Mouse (Mus musculus): ENCODE data around the gene Pla2g1b. TPM values are rescaled to one million over a fixed set of nuclear protein-coding genes. Genes with fewer than 3 reads are reported as not detected.

Pla2g1b gene
- polyA plus RNA-seq, 1 experiment from 2014 or later, result not detected

DNA sequence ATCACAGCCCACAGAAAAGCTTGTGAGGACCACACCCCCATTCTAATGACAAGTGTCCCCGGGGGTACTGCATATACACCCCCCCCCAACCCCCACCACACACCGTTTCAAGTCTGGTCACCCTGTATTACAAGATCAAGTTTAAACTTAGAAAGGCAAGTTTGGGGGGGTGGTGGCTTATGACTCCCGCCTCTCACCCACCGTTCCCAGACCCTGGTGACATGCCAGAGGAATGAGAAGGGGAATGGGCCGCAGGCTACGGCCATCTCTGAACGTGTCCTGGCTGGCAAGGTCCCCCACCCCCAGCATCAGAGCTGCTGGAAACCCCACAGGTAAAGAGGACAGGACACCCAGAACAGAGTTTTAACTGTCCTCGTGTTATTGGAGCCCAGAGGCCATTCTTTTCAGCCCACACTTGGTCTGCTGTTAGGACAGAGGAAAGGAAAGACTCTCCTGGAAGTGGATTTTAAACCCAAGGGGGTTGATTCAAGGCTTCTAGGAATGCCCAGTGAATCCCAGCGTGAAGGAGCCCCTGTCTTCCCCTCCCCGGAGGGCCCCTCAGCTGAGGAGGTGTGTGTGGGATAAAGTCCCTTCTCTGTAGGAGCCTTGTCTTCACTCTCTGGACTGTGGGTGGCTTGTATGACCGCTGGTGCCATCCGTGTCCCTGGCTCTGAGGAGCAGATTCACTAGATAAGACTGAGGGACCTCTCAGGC is 41.4 kb downstream of the Pla2g1b start:
- 6% methylated on average over 12 of the region's 12 CpGs for WGBS (ENCODE audit: insufficient replicate concordance)
- peak overlapping the region; percentile 95 for H3K4me2 ChIP-seq (ENCODE audit: low read depth, low read length)
- H3K27me3 ChIP-seq (ENCODE audit: insufficient read depth, low read length), result no peaks in the 10 kb centered on the region
- peak overlapping the region; percentile 76 for H3K27ac ChIP-seq (ENCODE audit: low read depth)
- peak overlapping the region; percentile 89 for H3K9ac ChIP-seq (replicated peaks)
- ATAC-seq (no peak), DNase-seq (no peak)
- H3K9me3 ChIP-seq (ENCODE audit: low read length), result peaks cover 2% of the 10 kb centered on the region; the same call in 1 of the 2 replicates
- H3K36me3 ChIP-seq (replicated peaks; ENCODE audit: insufficient read depth, low read length), result no peaks in the 10 kb centered on the region; the same call in 1 of the 2 replicates
- TF ChIP-seq CTCF (IDR thresholded peaks at IDR 0.05; ENCODE audit: low read depth) (no peak), EP300 (IDR thresholded peaks at IDR 0.05; ENCODE audit: low read depth) (no peak)
- H3K4me1 ChIP-seq (ENCODE audit: insufficient read depth), result peaks cover 39% of the 10 kb centered on the region
- H3K4me3 ChIP-seq (ENCODE audit: low read depth, low read length), result peak overlapping the region; percentile 79

DNA sequence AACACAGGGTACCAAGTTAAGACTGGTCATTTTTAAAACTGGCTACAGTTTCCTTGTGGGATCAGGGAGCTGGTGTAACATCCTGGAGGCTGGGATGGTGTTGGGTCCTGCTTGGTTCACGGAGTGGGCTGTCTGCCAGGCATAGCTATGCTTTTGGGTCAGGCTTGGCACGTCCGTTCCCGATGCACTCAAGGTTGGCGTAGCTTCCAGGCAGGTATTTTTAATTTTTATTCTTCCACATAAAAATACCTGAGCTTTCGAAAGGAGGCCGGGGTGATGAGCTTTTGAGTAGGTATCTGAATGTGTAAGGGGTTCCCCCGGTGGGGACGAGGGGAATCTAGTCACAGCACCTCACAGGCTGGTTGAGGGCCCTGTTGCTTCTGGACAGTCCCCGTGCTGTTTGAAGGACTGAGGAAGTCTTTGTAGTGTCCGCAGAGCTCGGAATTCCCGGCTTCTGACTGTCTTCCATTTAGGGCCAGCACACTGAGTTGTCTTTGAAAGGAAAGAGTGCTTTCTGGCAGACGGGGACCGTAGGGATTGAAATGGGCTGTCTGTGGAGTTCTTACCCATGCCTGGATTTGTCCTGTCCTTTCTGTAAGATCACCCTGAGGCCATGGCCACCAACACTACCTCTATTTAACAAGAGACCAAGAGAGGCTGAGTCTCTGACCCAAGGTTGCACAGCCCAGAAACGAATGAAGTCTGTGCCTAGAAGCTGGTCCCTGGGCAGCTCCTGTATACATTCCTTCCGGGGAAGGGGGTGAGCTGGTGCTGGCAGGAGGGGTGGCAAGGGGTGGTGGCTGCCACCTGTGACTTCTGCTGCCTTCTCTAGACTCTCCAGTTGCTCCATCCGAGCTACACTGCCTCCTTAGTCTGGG is 42.2 kb downstream of the Pla2g1b start:
- peak overlapping the region; percentile 89 for H3K9ac ChIP-seq (replicated peaks)
- TF ChIP-seq CTCF (IDR thresholded peaks at IDR 0.05; ENCODE audit: low read depth), result no peak
- no peak for TF ChIP-seq EP300 (IDR thresholded peaks at IDR 0.05; ENCODE audit: low read depth)
- WGBS (ENCODE audit: insufficient replicate concordance), result 38% methylated on average over 18 of the region's 18 CpGs
- peaks cover 2% of the 10 kb centered on the region; the same call in 1 of the 2 replicates for H3K9me3 ChIP-seq (ENCODE audit: low read length)
- peak overlapping the region; percentile 95 for H3K4me2 ChIP-seq (ENCODE audit: low read depth, low read length)
- DNase-seq, result no peak
- peak overlapping the region; percentile 76 for H3K27ac ChIP-seq (ENCODE audit: low read depth)
- peaks cover 40% of the 10 kb centered on the region for H3K4me1 ChIP-seq (ENCODE audit: insufficient read depth)
- H3K27me3 ChIP-seq (ENCODE audit: insufficient read depth, low read length), result no peaks in the 10 kb centered on the region
- no peak for ATAC-seq
- H3K36me3 ChIP-seq (replicated peaks; ENCODE audit: insufficient read depth, low read length), result peaks cover 6% of the 10 kb centered on the region; the same call in 1 of the 2 replicates
- H3K4me3 ChIP-seq (ENCODE audit: low read depth, low read length), result peak overlapping the region; percentile 79

DNA sequence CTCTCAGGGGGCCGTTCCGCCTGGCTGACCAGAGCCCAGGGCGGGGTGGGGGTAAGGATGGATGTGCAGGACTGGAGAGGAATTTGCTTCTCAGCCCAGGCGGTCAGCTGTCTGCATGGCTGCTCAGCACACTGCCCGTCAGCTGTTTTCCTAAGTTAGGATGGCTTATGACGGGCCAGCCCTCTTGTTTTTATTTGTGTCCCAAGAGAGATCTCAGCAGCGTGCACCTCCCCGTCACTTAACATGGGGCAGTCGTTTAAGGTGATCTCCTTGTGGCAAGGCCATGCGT is 42.7 kb downstream of the Pla2g1b start:
- Histone ChIP-seq H3K9me3 (ENCODE audit: low read length) (peaks cover 2% of the 10 kb centered on the region; the same call in 1 of the 2 replicates), H3K27ac (ENCODE audit: low read depth) (peak overlapping the region; percentile 76), H3K4me2 (ENCODE audit: low read depth, low read length) (peak overlapping the region; percentile 95), H3K27me3 (ENCODE audit: insufficient read depth, low read length) (no peaks in the 10 kb centered on the region), H3K9ac (replicated peaks) (peak overlapping the region; percentile 89), H3K36me3 (replicated peaks; ENCODE audit: insufficient read depth, low read length) (peaks cover 6% of the 10 kb centered on the region; the same call in 1 of the 2 replicates), H3K4me3 (ENCODE audit: low read depth, low read length) (peak overlapping the region; percentile 79), H3K4me1 (ENCODE audit: insufficient read depth) (peaks cover 45% of the 10 kb centered on the region)
- DNase-seq (no peak), ATAC-seq (no peak)
- TF ChIP-seq EP300 (IDR thresholded peaks at IDR 0.05; ENCODE audit: low read depth) (no peak), CTCF (IDR thresholded peaks at IDR 0.05; ENCODE audit: low read depth) (no peak)
- WGBS (ENCODE audit: insufficient replicate concordance), result 32% methylated on average over 10 of the region's 10 CpGs

DNA sequence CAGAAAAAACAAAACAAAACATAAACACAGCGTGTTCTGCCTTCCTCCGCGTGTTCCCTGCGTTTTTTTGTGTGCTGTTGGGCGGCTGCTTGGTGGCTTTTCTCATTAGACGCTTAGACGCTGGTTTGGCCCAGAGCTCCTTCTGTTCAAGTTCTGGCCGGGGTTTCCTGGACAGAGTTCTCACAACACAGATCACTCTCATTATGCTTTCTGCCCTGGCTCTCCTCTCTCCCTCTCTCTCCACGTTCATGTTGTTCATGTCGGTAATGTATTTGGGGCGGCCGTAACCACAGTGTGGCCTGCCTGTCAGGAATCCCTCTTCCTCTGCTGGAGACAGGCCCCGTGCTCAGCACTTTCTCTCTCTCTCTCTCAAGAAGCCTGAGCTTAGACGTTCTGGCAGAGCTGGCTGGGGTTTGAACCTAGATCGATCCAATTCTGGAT is 43.3 kb downstream of the Pla2g1b start:
- no peak for TF ChIP-seq CTCF (IDR thresholded peaks at IDR 0.05; ENCODE audit: low read depth)
- no peak for TF ChIP-seq EP300 (IDR thresholded peaks at IDR 0.05; ENCODE audit: low read depth)
- peaks cover under 1% of the 10 kb centered on the region; the same call in 1 of the 2 replicates for H3K9me3 ChIP-seq (ENCODE audit: low read length)
- H3K4me3 ChIP-seq (ENCODE audit: low read depth, low read length), result peak overlapping the region; percentile 79
- peak overlapping the region; percentile 76 for H3K27ac ChIP-seq (ENCODE audit: low read depth)
- peak overlapping the region; percentile 95 for H3K4me2 ChIP-seq (ENCODE audit: low read depth, low read length)
- peak overlapping the region; percentile 89 for H3K9ac ChIP-seq (replicated peaks)
- DNase-seq, result no peak
- H3K36me3 ChIP-seq (replicated peaks; ENCODE audit: insufficient read depth, low read length), result peaks cover 6% of the 10 kb centered on the region; the same call in 1 of the 2 replicates
- no peak for ATAC-seq
- H3K4me1 ChIP-seq (ENCODE audit: insufficient read depth), result peaks cover 48% of the 10 kb centered on the region
- 16% methylated on average over 15 of the region's 15 CpGs for WGBS (ENCODE audit: insufficient replicate concordance)
- no peaks in the 10 kb centered on the region for H3K27me3 ChIP-seq (ENCODE audit: insufficient read depth, low read length)

DNA sequence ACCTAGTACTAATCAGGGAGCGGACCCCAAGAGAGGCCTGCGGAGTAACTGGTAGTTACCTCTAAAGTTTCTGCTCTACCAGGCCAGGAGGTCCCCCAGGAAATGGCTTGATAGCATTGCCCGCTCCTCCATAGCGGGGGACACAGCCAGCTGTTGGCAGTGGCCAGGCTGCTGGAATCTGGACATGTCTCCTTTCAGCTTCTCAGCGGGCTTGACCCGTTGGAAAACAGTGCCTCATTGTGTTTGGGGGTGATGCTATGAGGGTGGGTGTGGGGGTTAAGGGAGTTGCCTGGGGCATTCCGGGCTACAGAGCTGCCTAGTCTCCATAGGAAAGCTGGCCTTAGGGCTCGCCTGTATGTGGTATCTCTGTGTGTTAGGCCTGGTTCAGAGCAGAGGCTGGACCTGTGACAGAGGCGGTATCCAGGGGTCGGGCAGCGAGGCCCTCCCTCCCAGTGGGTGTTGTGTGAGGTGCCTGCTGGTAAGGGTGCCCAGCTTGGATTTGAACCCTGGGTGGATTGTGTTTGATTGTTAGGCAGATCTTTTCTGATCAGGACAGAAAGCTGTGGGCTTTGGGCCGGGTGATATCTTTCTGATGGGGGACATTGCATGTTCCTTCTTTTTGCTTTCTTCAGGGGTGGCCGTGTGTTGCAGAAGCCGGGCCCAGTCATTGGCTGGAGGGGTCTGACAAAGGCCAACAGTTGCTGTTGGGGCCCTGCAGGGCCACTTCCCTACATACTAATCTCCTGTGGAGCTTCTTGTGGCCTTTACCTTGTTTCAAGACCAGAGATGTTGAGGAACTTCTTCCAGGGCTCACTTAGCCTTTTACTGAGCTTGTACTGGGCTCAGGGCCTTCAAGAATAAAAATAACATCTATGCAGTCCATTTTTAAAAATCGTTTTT is 44.0 kb downstream of the Pla2g1b start:
- Histone ChIP-seq H3K36me3 (replicated peaks; ENCODE audit: insufficient read depth, low read length) (peaks cover 6% of the 10 kb centered on the region; the same call in 1 of the 2 replicates), H3K9ac (replicated peaks) (peak overlapping the region; percentile 89), H3K4me1 (ENCODE audit: insufficient read depth) (peaks cover 55% of the 10 kb centered on the region), H3K27me3 (ENCODE audit: insufficient read depth, low read length) (no peaks in the 10 kb centered on the region), H3K27ac (ENCODE audit: low read depth) (peak overlapping the region; percentile 76), H3K4me2 (ENCODE audit: low read depth, low read length) (peak overlapping the region; percentile 95), H3K4me3 (ENCODE audit: low read depth, low read length) (peak overlapping the region; percentile 79), H3K9me3 (ENCODE audit: low read length) (no peaks in the 10 kb centered on the region)
- WGBS (ENCODE audit: insufficient replicate concordance), result 47% methylated on average over 15 of the region's 15 CpGs
- TF ChIP-seq EP300 (IDR thresholded peaks at IDR 0.05; ENCODE audit: low read depth) (no peak), CTCF (IDR thresholded peaks at IDR 0.05; ENCODE audit: low read depth) (no peak)
- no peak for DNase-seq
- no peak for ATAC-seq

All from liver, postnatal 0 days (tissue).